Mouse (Mus musculus): ENCODE results near the gene Tapt1. TPM values are rescaled to one million over a fixed set of nuclear protein-coding genes. Genes with fewer than 3 reads are reported as not detected.

The Tapt1 gene
- polyA plus RNA-seq, 1 experiment, result 31.8 TPM

- 0 out of 2 replicates have a peak, but pooled peaks have one; percentile 1 for TF ChIP-seq CTCF (IDR thresholded peaks at IDR 0.05; ENCODE audit: insufficient read depth, low read length)
- no peak for TF ChIP-seq POLR2A (IDR thresholded peaks at IDR 0.05; ENCODE audit: borderline replicate concordance, extremely low read depth, low read depth, low read length)
- Histone ChIP-seq H3K4me3 (replicated peaks; ENCODE audit: extremely low read depth, low read depth, low read length) (no peak overlapping the region), H3K4me1 (ENCODE audit: control insufficient read depth, insufficient read depth, low read length) (peaks cover 23% of the 10 kb centered on the region)
- WGBS, result 16% methylated on average over 6 of the region's 6 CpGs
- DNase-seq, result no peak
Observed at GRCm38 (mm10) chr5:44224251-44224650, 2.2 kb downstream of the Tapt1 start.

- no peak for DNase-seq
- TF ChIP-seq POLR2A (IDR thresholded peaks at IDR 0.05; ENCODE audit: borderline replicate concordance, extremely low read depth, low read depth, low read length), result no peak
- TF ChIP-seq CTCF (IDR thresholded peaks at IDR 0.05; ENCODE audit: insufficient read depth, low read length), result no peak
- Histone ChIP-seq H3K4me1 (ENCODE audit: control insufficient read depth, insufficient read depth, low read length) (peaks cover 20% of the 10 kb centered on the region), H3K4me3 (replicated peaks; ENCODE audit: extremely low read depth, low read depth, low read length) (no peak overlapping the region)
- WGBS, result 59% methylated on average over 16 of the region's 16 CpGs
Observed at GRCm38 (mm10) chr5:44223341-44223881, 3.0 kb downstream of the Tapt1 start.

- no peak overlapping the region for H3K4me3 ChIP-seq (replicated peaks; ENCODE audit: extremely low read depth, low read depth, low read length)
- no peak for DNase-seq
- H3K4me1 ChIP-seq (ENCODE audit: control insufficient read depth, insufficient read depth, low read length), result peaks cover 15% of the 10 kb centered on the region
- TF ChIP-seq CTCF (IDR thresholded peaks at IDR 0.05; ENCODE audit: insufficient read depth, low read length), result no peak
- no peak for TF ChIP-seq POLR2A (IDR thresholded peaks at IDR 0.05; ENCODE audit: borderline replicate concordance, extremely low read depth, low read depth, low read length)
- WGBS, result 56% methylated on average over 7 of the region's 7 CpGs
Observed at GRCm38 (mm10) chr5:44220430-44220829, 6.0 kb downstream of the Tapt1 start.

- WGBS, result 60% methylated on average over 4 of the region's 4 CpGs
- H3K4me1 ChIP-seq (ENCODE audit: control insufficient read depth, insufficient read depth, low read length), result peaks cover 11% of the 10 kb centered on the region
- no peak for TF ChIP-seq POLR2A (IDR thresholded peaks at IDR 0.05; ENCODE audit: borderline replicate concordance, extremely low read depth, low read depth, low read length)
- TF ChIP-seq CTCF (IDR thresholded peaks at IDR 0.05; ENCODE audit: insufficient read depth, low read length), result no peak
- no peak for DNase-seq
- no peak overlapping the region for H3K4me3 ChIP-seq (replicated peaks; ENCODE audit: extremely low read depth, low read depth, low read length)
Observed at GRCm38 (mm10) chr5:44219871-44220270, 6.6 kb downstream of the Tapt1 start.

GRCm38 (mm10) chr5:44218483-44218882 is 7.9 kb downstream of the Tapt1 start:
- WGBS, result 65% methylated on average over 4 of the region's 4 CpGs
- TF ChIP-seq POLR2A (IDR thresholded peaks at IDR 0.05; ENCODE audit: borderline replicate concordance, extremely low read depth, low read depth, low read length) (no peak), CTCF (IDR thresholded peaks at IDR 0.05; ENCODE audit: insufficient read depth, low read length) (no peak)
- no peak for DNase-seq
- H3K4me1 ChIP-seq (ENCODE audit: control insufficient read depth, insufficient read depth, low read length), result peaks cover 4% of the 10 kb centered on the region
- H3K4me3 ChIP-seq (replicated peaks; ENCODE audit: extremely low read depth, low read depth, low read length), result no peak overlapping the region

- 65% methylated on average over 5 of the region's 5 CpGs for WGBS
- DNase-seq, result no peak
- no peak overlapping the region for H3K4me3 ChIP-seq (replicated peaks; ENCODE audit: extremely low read depth, low read depth, low read length)
Observed at GRCm38 (mm10) chr5:44217685-44218041, 8.8 kb downstream of the Tapt1 start.

GRCm38 (mm10) chr5:44217041-44217684 is 9.3 kb downstream of the Tapt1 start:
- H3K4me1 ChIP-seq (ENCODE audit: control insufficient read depth, insufficient read depth, low read length), result no peaks in the 10 kb centered on the region; the same call in 1 of the 2 replicates
- no peak for TF ChIP-seq POLR2A (IDR thresholded peaks at IDR 0.05; ENCODE audit: borderline replicate concordance, extremely low read depth, low read depth, low read length)
- no peak overlapping the region for H3K4me3 ChIP-seq (replicated peaks; ENCODE audit: extremely low read depth, low read depth, low read length)
- no peak for DNase-seq
- WGBS, result 81% methylated on average over 8 of the region's 8 CpGs

More at GRCm38 (mm10) chr5:44217685-44218041, 8.8 kb downstream of the Tapt1 start:
- H3K4me1 ChIP-seq (ENCODE audit: control insufficient read depth, insufficient read depth, low read length), result no peaks in the 10 kb centered on the region; the same call in 1 of the 2 replicates
- TF ChIP-seq POLR2A (IDR thresholded peaks at IDR 0.05; ENCODE audit: borderline replicate concordance, extremely low read depth, low read depth, low read length) (no peak), CTCF (IDR thresholded peaks at IDR 0.05; ENCODE audit: insufficient read depth, low read length) (no peak)

- Histone ChIP-seq H3K4me1 (ENCODE audit: control insufficient read depth, insufficient read depth, low read length) (peaks cover 2% of the 10 kb centered on the region; the same call in 1 of the 2 replicates), H3K4me3 (replicated peaks; ENCODE audit: extremely low read depth, low read depth, low read length) (no peak overlapping the region)
- no peak for DNase-seq
- TF ChIP-seq POLR2A (IDR thresholded peaks at IDR 0.05; ENCODE audit: borderline replicate concordance, extremely low read depth, low read depth, low read length), result no peak
- TF ChIP-seq CTCF (IDR thresholded peaks at IDR 0.05; ENCODE audit: insufficient read depth, low read length), result no peak
Observed at GRCm38 (mm10) chr5:44215118-44215517, 11.3 kb downstream of the Tapt1 start.

GRCm38 (mm10) chr5:44214025-44214424 is 12.4 kb downstream of the Tapt1 start:
- no peak for DNase-seq
- Histone ChIP-seq H3K4me3 (replicated peaks; ENCODE audit: extremely low read depth, low read depth, low read length) (no peak overlapping the region), H3K4me1 (ENCODE audit: control insufficient read depth, insufficient read depth, low read length) (peaks cover 4% of the 10 kb centered on the region; the same call in 1 of the 2 replicates)
- TF ChIP-seq POLR2A (IDR thresholded peaks at IDR 0.05; ENCODE audit: borderline replicate concordance, extremely low read depth, low read depth, low read length), result no peak
- no peak for TF ChIP-seq CTCF (IDR thresholded peaks at IDR 0.05; ENCODE audit: insufficient read depth, low read length)
- 55% methylated on average over 2 of the region's 2 CpGs for WGBS

GRCm38 (mm10) chr5:44213391-44213790 is 13.0 kb downstream of the Tapt1 start:
- Histone ChIP-seq H3K4me3 (replicated peaks; ENCODE audit: extremely low read depth, low read depth, low read length) (no peak overlapping the region), H3K4me1 (ENCODE audit: control insufficient read depth, insufficient read depth, low read length) (peaks cover 4% of the 10 kb centered on the region; the same call in 1 of the 2 replicates)
- TF ChIP-seq CTCF (IDR thresholded peaks at IDR 0.05; ENCODE audit: insufficient read depth, low read length) (no peak), POLR2A (IDR thresholded peaks at IDR 0.05; ENCODE audit: borderline replicate concordance, extremely low read depth, low read depth, low read length) (no peak)
- DNase-seq, result no peak
- WGBS, result 90% methylated on average over 5 of the region's 5 CpGs

Measured in lung, adult 2 months (tissue).